Mouse (Mus musculus) thymus, adult 2 months (tissue): ENCODE results near the gene Rab11fip4. TPM values are rescaled to one million over a fixed set of nuclear protein-coding genes. Genes with fewer than 3 reads are reported as not detected.

Experiments
- DNase-seq: peaks from one replicate; pipeline ENCODE4 v3.0.0; 2021
- H3K27ac ChIP-seq: fragments of 200-500 bp; 2 replicates; pipeline ENCODE4 v1.5.1; 2012; ENCODE audit warnings: low read length, control low read depth; ENCODE audit not compliant: control insufficient read depth, insufficient read depth
- H3K27me3 ChIP-seq: fragments of 200-500 bp; 2 replicates; pipeline ENCODE4 v1.6.1; 2012; ENCODE audit warnings: mild to moderate bottlenecking, low read length, moderate library complexity, mixed read lengths; ENCODE audit not compliant: control insufficient read depth, insufficient read depth
- H3K36me3 ChIP-seq: fragments of 200-500 bp; 2 replicates; pipeline ENCODE4 v1.6.1; 2012; ENCODE audit warnings: mild to moderate bottlenecking, low read length, moderate library complexity; ENCODE audit not compliant: control insufficient read depth, insufficient read depth
- H3K4me1 ChIP-seq: fragments of 200-500 bp; replicated peaks from 2 replicates; pipeline ENCODE4 v1.6.1; 2012; ENCODE audit warnings: low read length; ENCODE audit not compliant: control insufficient read depth, insufficient read depth
- H3K4me3 ChIP-seq: fragments of 200-500 bp; 2 replicates; pipeline ENCODE4 v1.5.1; 2012; ENCODE audit warnings: mild to moderate bottlenecking, low read length, control low read depth, moderate library complexity; ENCODE audit not compliant: control insufficient read depth, insufficient read depth
- CTCF ChIP-seq: fragments of 200-500 bp; IDR thresholded peaks from 2 replicates; pipeline ENCODE4 v1.5.1; 2012; ENCODE audit warnings: mild to moderate bottlenecking, control low read depth, low read length, moderate library complexity, borderline replicate concordance; ENCODE audit not compliant: control insufficient read depth, poor library complexity, insufficient read depth; ENCODE audit errors: extremely low read depth
- POLR2A ChIP-seq: fragments of 200-500 bp; IDR thresholded peaks from 2 replicates; pipeline ENCODE4 v1.6.1; 2012; ENCODE audit warnings: mild to moderate bottlenecking, low read length, control low read depth, moderate library complexity; ENCODE audit not compliant: control insufficient read depth, poor library complexity, insufficient read depth; ENCODE audit errors: extremely low read depth
- WGBS: fragments of 180-500 bp; shearing (Covaris S2); methylation state at CpG from one replicate; pipeline ENCODE4 v1.1.7; 2018; 5-methylcytosine and 5-hydroxymethylcytosine counted together
- polyA plus RNA-seq: library from polyadenylated mRNA; depleted of rRNA; stranded (reverse); fragments of >200 nt; gene quantifications from 2 replicates; pipeline ENCODE4 v1.2.3, GENCODE M21; 2012

Gene Rab11fip4
- polyA plus RNA-seq, 1 experiment = 36.8 TPM

DNA sequence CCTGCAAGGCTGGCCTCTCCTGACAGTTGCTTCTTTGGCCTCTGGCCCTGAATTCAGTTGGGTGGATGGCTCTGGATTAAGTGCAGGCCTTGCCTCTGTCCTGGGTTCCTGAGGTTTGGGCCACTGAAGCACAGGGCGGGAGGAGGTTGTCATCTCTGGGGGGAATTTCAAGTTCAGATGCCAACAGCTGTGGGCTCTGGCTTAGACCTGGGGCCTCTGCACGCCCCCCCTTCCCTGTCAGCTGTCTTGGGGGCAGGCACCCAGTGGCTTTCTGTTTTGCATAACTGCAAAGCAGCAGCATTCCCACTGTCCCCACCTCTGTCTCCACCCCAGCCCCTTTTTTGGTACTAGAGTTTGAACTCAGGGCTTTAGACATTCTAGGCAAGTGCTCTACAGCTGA, 139.4 kb downstream of the Rab11fip4 start:
- no peak for DNase-seq
- 82% methylated on average over 2 of the region's 2 CpGs for WGBS
- Histone ChIP-seq H3K4me3 (no peak overlapping the region), H3K27me3 (no peaks in the 10 kb centered on the region), H3K4me1 (no peaks in the 10 kb centered on the region), H3K27ac (no peak overlapping the region), H3K36me3 (no peaks in the 10 kb centered on the region)
- TF ChIP-seq POLR2A (no peak), CTCF (no peak)

- Histone ChIP-seq H3K4me3 (no peak overlapping the region), H3K27ac (no peak overlapping the region), H3K36me3 (no peaks in the 10 kb centered on the region), H3K4me1 (no peaks in the 10 kb centered on the region), H3K27me3 (no peaks in the 10 kb centered on the region)
- no peak for TF ChIP-seq POLR2A
- no peak for TF ChIP-seq CTCF
- WGBS = 88% methylated on average over 5 of the region's 5 CpGs
- no peak for DNase-seq
Measured at GRCm38 (mm10) chr11:79731476-79731875, 140.5 kb downstream of the Rab11fip4 start.

GRCm38 (mm10) chr11:79733013-79733412, 142.0 kb downstream of the Rab11fip4 start:
- no peak overlapping the region for H3K4me3 ChIP-seq
- H3K27me3 ChIP-seq = no peaks in the 10 kb centered on the region

DNA sequence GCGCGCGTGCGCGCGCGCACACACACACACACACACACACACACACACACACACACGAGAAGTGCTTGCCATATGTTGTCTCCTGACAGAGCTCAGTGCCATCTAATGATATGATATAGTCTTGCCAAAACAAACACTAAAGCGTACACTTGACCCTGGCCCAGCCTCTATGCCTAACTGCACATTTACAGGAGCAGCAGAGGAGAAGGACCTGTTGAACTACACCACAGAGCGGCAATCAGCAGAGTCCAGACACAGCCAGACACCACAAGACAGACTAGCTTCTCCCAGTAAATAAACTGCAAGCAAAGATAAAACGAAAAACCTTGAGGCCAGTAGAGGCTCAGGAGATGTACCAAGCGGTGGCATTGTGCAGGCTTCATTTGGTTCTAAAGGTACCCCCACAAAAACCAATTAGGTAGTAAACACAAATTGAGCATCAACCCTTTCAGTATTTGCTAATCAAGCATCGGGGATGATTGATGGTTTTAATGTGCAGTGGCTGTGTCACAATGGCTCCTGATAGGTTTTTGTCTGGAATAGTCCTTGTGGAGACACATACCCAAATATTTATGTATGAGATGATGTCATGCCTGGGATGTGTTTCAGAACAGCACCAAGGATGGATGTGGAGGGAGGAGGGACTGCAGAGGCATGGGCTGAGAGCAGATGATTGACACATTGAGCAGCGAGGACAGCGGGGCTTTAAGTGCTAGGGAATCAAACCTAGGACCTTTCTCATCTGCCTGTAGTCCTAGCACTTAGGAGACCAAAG, 145.4 kb downstream of the Rab11fip4 start:
- DNase-seq = no peak
- no peak for TF ChIP-seq CTCF
- TF ChIP-seq POLR2A = no peak
- 94% methylated on average over 15 of the region's 15 CpGs for whole genome bisulfite sequencing
- Histone ChIP-seq H3K27ac (no peak overlapping the region), H3K4me3 (no peak overlapping the region), H3K27me3 (no peaks in the 10 kb centered on the region), H3K36me3 (no peaks in the 10 kb centered on the region), H3K4me1 (no peaks in the 10 kb centered on the region)

More at GRCm38 (mm10) chr11:79733013-79733412, 142.0 kb downstream of the Rab11fip4 start:
- 97% methylated on average over 6 of the region's 6 CpGs for WGBS
- TF ChIP-seq POLR2A (no peak), CTCF (no peak)
- Histone ChIP-seq H3K27ac (no peak overlapping the region), H3K4me1 (no peaks in the 10 kb centered on the region), H3K36me3 (no peaks in the 10 kb centered on the region)
- no peak for DNase-seq

DNA sequence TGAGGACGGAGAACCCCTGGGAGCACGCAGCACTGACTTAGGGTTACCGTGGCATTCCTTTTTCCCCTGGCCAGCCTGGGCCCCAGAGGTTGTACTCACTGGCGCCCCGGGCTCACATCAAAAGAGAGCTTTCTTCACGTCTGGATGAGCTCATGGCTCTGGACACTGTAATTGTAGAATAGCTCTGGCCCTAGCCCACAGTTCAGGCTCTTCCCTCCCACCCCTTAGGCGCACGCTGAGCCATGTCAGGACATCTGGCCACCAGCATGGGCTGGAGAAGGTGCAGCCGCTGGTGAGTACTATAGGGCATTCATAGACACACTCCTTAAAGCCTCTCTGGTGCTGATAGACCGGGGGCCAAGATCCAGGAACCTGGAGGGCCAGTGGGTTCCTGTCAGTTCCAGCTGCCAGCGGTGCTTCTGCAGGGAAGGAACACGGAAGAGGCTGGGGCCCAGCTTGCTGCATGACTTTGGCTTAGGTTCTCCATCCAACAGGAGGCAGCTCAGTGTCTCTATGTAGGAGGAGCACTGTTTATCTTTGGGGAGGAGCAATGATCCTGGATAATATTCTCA, 146.2 kb downstream of the Rab11fip4 start:
- no peak for TF ChIP-seq CTCF
- no peak for TF ChIP-seq POLR2A
- Histone ChIP-seq H3K27me3 (no peaks in the 10 kb centered on the region), H3K4me3 (no peak overlapping the region), H3K36me3 (no peaks in the 10 kb centered on the region), H3K4me1 (no peaks in the 10 kb centered on the region), H3K27ac (no peak overlapping the region)
- 90% methylated on average over 12 of the region's 12 CpGs for WGBS
- no peak for DNase-seq

GRCm38 (mm10) chr11:79737865-79738502, 147.0 kb downstream of the Rab11fip4 start:
- no peak for DNase-seq
- H3K4me3 ChIP-seq = no peak overlapping the region
- H3K27ac ChIP-seq = no peak overlapping the region
- 95% methylated on average over 6 of the region's 6 CpGs for WGBS
- TF ChIP-seq CTCF (no peak), POLR2A (no peak)
- no peaks in the 10 kb centered on the region for H3K4me1 ChIP-seq
- no peaks in the 10 kb centered on the region for H3K36me3 ChIP-seq
- no peaks in the 10 kb centered on the region for H3K27me3 ChIP-seq
